Mouse (Mus musculus) cerebellum, adult 9-11 months (tissue): ENCODE results near the gene Cgas.

ENCODE experiments used
- DNase-seq: peaks from one replicate; pipeline ENCODE4 v3.0.0; 2022

Cgas gene

DNA sequence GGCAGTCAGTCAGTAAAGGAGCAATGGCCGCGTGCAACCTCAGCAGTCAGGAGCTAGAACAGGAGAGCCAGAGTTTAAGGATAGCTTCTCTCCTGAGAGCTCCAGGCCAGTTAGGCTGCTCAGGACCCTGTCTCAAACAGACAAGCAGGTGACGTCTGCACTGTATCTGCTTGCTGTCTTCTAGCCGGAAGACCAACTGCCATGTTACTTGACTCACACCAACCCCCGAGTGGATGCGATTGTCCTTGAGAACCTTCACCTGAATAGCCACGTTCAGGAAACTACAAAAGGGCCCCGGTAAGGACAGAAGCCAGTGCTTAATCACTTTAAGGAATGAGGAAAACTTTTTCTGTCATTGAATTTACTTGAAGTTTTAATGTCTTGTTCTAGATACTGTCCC, 14.0 kb upstream of the Cgas start:
- DNase-seq, result no peak

DNA sequence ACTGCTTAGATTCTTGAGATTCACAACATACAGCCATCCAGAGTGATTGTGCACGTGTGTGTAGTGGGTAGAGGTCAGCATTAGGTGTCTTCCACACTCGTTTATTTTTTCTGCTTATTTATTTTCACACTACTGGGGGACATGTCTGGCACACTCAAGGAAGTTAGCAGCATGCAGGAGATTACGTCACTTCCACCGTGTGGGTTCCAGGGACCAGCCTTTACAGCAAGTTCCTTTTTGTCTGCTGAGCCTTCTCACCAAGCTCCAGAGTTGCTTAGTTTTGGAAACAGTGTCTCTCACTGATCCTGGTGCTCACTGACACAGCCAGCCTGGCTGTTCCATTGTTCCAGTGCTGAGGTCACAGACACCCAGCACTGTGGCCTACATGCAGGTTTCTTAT, 8.3 kb upstream of the Cgas start:
- no peak for DNase-seq

DNA sequence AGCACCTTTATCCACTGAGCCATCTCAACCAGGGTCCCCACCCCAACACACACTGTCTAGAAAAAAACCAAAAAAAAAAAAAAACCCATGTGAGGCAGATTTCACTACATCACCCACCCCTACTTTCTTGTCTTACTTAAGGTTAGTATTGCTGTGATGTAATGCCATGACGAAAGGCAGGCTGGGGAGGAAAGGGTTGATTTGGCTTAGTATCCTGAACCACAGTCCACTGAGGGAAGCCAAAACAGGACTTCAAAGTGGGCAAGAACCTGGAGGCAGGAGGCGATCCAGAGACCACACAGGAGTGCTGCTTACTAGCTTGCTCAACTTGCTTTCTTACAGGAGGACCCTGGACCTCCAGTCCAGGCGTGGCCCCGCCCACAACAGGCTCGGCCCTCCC, 7.4 kb upstream of the Cgas start:
- no peak for DNase-seq

DNA sequence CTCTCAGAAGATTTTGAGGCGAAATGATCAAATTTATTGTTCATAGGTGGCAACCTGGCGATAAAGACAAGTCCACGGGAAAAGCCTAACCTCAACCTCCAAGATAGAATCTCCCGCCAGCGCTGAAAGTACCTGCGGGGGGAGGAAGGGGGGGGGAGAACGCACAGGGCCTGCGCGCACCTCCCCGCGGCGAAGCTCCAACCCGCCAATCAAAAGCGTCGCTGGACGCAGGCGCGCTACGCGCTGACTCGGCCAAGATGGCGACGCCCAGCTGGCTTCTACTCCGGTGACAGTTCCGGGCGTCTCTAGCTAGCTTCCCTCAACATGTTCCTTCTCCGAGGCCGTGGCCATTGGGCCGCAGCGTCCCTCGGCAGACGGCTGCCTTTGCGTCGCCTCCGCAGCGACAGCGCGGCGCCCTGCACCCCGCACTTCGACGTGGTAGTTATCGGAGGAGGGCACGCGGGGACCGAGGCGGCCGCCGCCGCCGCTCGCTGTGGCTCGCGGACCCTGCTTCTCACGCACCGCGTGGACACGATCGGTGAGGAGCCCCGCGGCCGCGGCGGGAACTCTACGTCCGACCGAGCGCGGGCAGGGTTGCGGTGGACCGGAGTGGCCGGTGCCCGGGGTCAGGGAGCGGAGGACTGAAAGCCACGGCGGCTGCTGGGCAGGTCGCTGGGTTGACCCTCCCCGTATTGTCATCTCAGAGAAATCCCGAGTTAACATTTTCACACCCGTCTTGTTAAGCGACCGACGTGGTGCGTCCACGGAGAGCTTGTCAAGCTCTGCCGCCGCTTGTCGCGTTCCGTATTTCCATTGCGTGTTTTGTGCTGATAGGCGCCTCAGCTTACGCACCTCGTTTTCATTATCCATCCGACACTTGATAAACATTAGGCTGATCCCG, 5.2 kb upstream of the Cgas start, which contains the start of the genes Mto1 and Gm17324:
Mto1 (plus strand) TSS at position 236 of the 901 bp plus-strand sequence.
Gm17324 (minus strand) TSS at position 814 of the 901 bp plus-strand sequence.
- peak; percentile 89 for DNase-seq

DNA sequence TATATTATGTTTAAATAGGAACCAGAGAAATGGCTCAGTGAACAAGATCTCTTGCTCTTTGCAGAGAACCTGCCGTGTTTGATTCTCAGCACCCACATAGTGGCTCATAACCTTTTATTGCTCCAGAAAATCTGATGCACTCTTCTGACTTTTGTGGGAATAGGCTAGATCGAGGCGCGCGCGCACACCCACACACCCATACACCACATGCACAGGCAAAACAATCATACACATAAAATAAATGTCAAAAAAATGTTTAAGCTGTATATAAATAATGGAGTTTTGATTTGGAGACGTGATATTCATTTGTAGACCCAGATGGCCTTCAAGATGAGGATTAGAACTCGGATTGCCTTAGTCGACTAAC, 4.6 kb upstream of the Cgas start:
- DNase-seq, result no peak

DNA sequence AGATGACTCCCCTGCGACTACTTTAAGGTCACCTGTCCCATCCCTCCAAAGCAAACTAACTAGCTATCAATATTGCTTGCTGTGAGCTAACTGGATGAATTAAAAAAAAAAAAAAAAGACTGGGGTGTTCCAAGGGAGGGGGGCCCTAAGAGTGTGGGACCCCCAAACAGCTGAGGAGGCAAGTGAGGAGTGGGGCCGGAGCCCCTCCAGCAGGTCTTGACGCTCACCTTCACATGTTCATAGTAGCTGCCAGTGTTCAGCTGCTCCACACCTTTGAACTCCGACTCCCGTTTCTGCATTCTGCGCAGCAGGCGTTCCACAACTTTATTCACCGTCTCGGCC, 829 bp downstream of the Cgas start:
- no peak for DNase-seq

DNA sequence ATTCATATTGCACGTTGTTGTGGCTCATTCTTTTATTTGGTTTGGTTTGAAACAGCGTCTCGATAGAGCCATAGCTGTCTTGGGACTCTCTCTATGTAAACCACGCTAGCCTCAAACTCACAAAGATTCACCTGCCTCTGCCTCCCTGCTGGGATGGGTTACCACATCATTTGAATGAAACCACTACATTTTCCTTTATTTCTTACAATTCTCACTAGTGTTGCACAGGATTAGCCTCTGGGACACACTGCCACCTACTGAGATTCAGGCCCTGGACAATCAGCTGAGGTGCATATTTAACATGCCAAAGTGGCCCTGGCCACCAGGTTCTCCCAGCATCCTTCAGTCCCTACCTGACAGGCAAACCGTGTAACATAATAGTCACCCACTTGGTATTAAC, 3.6 kb downstream of the Cgas start:
- no peak for DNase-seq

DNA sequence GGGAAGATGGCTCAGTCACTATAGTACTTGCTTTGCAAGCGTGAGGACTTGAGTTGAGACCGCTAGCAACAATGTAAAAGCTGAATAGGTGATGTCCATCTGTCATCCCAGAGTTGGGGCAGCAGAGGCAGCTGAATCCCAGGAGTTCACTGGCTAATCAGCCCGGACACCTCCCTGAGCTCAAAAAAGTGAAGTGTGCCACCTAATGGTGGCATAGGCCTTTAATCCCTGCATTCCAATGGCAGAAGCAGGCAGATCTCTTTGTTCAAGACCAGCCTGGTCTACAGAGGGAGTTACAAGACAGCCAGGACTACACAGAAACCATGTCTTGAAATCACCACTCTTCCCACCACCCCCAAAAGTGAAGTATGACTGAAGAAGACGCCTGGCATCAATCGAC, 10.6 kb downstream of the Cgas start:
- no peak for DNase-seq

DNA sequence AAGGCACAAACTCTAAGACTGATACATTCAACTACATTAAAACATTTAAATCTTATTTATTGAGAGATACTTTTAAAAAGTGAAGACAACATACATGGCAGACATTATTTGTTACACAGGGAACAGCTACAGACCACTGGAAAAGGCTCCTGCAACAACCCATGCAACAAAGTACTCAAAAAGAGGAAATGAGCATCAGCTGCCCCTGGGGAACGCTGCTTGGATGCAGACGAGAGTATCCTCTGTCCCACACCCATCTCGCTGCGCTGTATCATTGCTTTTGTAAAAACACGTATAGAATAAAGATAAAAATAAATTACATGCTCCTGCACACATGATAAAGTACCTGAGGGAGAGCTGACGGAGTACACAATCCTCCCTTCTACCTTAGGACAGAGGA, 12.6 kb downstream of the Cgas start:
- DNase-seq, result no peak

DNA sequence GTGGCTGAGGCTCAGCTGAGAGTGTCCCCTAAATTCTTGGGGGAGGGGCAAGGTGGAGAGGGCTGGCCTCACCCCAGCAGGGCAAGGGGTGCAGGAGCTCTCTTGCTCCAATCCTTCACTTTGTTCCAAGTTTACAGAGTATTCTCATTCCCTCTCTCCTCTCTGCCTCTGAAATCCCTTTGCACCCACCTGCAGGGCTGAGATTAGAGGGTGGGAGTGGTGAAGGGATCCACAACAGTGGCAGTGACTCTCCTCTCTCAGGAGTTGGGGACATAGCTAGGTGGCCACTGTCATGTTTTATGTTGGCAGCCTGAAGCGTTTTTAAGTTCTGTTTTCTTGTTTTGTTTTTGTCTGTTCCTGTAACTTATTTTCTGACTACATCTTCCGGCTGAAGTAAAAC, 13.5 kb downstream of the Cgas start:
- DNase-seq, result no peak

DNA sequence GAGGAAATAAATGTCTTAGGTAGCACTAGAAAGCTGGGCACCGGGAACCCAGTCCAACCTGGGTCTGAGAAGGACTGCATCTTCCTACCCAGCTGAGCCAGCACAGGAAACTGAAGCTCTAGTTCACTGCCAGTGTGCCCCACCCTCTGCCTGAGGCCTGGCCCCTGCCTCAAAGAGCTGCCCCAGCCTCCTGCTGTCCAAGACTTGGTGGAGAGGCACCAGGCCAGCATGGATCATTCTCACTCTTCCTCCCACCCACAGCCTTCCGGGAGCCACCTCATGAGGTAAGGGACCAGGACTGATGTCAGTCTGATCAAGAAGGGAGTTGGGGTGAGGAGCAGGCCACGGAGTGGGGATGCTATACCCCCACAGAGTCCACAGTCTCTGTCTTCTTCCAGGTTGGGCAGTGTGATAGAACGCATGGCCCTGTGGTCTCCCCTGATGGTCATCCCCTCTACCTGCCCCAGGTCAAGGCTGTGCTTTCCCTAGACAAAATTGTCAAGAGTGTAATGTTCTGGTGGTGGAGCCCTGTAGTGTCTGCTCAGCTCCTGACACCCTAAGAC, 14.1 kb downstream of the Cgas start:
- no peak for DNase-seq

DNA sequence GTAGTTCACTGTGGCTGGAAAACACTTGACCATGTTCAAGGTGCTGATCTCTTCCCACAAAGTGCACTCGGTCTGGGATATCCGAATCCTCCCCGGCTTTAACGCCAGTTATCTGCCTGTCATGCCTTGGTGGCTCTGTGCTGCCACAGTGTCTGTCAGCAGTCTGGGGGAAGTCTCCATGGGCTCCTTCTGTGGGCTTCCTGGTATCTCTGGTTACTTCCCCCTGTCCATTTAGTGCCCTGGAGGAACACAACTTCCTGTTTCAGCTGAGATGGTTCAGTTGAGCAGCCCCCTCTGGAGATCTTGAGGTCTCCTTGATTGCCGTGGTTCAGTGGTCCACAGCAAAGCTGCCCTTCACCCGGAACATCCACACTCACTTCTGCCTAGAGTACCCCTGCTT, 14.9 kb downstream of the Cgas start:
- DNase-seq, result no peak

DNA sequence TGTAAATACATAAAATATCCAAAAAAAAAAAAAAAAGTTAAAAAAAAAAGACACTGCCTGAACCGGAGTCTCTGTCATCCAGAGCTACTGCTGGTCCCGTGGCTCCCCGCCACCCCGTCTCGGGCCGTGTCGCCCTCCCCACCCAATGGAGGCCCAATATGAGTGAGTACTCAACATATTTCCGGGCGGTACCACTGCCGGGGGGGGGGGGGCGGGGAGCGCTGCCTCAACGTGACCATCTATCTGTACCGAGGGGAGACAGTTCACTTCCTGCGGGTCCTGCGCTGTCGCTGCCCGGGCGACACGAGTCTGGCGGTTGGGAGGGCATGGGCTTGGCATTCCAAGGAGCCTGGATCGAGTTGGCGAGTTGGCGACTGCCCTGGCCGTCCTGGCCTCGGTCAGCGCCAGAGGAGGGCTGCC, 15.7 kb downstream of the Cgas start:
- no peak for DNase-seq

DNA sequence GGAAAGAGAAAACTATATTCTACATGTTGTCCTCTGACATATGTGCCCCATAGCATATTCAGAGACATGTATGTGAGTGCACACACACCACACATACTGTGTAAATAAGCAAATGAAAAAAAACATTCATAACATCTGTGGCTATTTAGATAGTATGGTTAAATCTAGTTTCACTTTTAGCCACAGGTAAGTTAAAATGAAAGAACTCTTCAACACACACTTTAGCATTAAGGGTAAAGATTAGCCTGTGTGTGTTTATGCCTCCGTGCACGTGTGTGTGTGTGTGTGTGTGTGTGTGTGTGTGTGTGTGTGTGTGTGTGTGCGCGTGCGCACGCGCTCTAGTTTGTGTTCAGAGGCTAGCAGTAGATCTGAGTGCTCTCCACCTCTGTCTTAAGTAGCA, 41.4 kb downstream of the Cgas start:
- DNase-seq, result no peak

DNA sequence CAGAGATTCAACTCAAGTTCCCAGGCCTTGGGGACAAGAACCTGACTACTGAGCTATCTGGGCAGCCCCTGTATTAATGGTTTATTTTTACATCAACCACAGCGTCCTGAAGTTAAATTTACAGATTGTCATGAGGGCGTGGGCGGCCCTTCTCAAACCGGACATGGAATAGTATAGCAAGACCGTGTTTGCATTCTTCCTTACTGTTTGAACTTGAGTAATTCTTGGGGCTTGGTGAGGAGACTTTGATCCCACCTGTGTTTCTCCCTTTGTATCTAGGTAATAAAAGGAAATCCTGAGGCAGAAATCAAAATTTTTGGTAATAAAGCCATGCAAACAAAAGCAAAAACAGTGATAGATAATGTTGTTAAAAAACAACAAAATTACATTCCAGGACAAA, 42.5 kb downstream of the Cgas start:
- DNase-seq, result no peak

DNA sequence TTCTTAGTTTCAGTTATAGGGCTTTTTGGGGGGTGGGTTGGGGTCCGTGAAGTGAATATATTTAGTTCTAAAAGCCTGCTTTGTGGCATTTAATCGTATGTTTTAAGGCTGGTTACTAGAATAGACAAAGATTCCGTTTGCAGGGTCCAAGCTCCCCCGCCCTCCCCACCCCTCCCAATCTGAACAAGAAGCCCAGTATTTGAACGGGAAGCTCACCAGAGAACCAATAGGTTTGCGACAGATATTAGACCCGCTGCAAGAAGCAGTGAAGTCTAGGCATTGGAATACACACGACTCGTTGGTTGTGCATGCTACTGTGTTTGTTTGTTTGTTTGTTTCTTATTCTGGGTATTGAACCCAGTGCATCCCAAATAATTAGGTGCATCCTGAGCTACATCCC, 46.5 kb downstream of the Cgas start:
- no peak for DNase-seq

DNA sequence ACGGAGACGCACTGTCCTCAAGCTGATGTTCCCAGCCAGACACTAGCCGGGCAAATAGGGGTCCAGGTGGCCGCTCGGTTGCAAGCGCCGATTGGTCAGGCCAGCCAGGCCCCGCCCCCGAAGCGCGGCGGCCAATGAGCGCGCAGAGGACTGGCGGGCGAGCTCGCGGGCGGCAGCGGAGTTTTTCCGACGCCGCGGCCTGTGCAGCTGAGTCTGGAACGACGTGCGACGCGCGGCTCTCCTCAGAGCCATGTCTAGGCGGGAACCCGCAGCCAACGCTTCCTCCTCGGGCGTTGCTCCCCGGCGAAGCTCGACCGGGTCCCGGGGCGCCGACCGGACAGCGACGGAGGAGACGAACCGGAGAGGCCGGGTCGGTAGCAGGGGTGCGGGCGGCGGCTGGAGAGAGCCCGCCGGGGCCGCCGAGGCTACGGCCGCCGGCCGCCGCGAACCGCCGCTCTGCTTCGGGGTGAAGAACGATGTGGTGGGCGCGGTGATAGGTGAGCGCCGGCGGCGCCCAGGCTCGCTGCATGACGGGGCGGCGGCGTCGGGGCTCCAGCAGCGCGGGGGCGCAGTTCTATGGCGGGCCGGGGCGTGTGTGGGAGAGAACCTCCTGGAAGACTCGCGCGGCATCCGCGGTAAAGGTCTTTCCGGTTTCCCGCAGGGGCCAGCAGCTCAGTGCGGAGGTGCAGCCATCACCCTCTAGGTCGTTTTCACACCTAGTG, 47.2 kb downstream of the Cgas start, which contains the start of gene Ddx43:
Ddx43 (plus strand) TSS at position 148 of the 722 bp plus-strand sequence.
- DNase-seq, result no peak

DNA sequence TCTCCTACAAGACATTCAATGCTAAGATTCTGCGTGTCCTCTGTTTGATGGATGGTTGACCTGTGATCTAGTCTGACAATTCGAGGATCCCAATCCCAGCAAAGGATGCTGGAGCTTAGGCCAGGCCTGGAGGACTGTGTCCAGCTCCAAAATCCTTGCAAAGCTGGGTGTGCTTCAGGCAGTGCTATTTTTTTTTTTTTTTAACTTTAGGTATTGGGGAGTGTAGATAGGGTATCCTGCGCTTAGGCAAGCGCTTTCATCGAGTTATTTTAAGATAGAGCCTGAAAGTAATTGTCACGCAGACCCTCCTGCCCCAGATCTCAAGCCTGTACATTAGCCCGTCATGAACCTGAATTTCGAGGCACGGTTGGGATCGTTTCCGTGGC, 47.8 kb downstream of the Cgas start:
- no peak for DNase-seq

DNA sequence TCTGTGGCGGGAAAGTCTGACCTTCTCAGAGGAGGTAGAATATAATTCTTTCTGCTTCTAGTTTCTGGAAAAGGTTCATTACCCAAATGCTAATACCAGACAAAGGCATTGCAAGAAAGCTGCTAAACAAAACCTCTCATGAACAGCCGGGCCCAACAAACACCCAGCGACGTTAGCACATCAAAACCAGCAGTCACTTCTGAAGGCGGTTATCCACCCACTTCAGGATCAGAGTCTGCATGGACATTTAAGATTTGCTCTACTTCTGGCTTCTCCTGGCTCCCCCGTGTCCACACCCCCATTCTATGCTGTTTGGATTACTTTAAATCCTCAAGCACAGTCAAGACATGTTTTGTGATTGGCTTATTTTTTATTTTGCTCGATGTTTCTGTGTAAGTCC, 48.4 kb downstream of the Cgas start:
- no peak for DNase-seq

DNA sequence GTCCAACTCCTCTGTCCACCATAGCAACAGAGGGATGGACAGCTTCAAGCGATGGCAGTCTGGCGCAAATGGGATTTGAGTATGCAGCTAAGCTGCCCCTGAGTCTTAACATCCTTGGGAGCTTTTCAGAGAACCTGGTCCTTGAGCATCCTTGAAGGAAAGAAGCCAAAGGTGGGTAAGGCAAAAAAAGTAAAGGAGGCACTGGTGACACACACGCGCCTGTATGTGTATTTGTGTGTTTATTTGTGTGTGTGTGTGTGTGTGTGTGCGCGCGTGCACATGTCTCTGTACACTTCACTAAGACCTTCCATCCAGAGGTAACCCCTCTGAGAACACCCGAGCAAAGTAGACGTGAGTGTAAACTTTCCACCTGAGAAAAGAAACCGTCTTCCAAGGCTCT, 49.3 kb downstream of the Cgas start:
- no peak for DNase-seq

DNA sequence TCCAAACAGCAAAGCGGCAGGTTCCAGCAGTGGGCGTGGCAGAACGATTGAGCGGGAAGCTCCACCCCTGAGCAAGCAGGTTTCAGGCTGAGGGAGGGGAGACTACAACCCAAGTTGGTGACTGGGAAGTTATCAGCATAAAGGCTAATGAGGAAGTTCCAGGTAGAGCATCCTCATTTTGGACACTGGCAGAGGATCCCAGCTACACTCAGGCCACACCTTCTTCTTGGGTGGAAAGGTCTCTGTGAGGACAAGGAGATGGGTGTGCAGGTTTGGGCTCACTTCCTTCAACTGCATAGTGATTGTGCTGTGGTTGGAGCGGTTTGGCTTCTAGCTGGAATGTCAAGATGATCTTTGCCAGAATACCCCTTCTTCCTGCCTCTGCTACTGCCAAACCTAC, 53.1 kb downstream of the Cgas start:
- DNase-seq, result no peak

DNA sequence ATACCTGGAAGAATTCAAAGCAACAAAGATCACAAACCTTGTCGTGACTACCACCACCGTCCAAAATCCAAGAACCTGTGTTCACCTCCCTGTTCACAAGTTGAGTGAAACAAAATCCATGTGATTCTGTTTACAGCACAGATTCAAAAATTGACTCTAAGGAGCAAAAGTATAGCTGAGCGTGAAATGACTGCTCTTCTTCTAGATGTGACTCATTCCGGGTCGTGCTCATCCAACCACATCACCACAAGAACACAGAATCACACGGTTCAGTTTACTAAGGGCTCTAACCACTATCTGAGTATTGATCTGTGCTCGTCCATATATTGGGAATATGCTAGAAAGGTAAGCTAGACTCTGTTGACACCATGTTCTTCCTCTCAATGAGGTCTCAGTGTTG, 56.1 kb downstream of the Cgas start:
- DNase-seq, result no peak

DNA sequence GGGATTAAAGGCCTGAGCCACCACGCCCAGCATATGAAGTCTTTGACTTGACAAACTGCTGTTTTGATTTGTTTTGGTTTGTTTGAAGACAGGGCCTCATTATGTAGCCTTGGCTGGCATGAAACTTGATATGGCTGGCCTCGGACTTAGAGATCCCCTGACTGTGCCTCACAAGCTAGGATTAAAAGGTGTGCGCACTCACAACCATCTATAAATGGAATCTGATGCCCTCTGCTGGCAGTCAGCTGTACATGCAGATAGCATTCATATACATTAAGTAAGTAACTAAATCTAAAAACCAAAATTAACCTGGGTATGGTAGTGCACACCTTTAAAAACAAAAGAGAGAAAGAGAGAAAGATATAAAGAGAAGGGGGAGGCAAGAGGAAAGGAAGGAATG, 57.1 kb downstream of the Cgas start:
- no peak for DNase-seq
